Mouse (Mus musculus) G1E (cell line): ENCODE measurements around the gene Smpd3. TPM values are rescaled to one million over a fixed set of nuclear protein-coding genes. Genes with fewer than 3 reads are reported as not detected.

Experiments used
- ATAC-seq: 2 replicates; pipeline ENCODE4 v1.8.0; 2016; ENCODE audit warnings: mild to moderate bottlenecking; ENCODE audit not compliant: insufficient number of reproducible peaks, poor library complexity, low FRiP score, severe bottlenecking; ENCODE audit errors: extremely low read depth
- DNase-seq: peaks from one replicate; pipeline ENCODE4 v3.0.0; 2012; ENCODE audit warnings: low spot score
- H3K27me3 ChIP-seq: 2 replicates; pipeline ENCODE4 v1.6.1; 2012; ENCODE audit warnings: mild to moderate bottlenecking, low read length, inconsistent platforms; ENCODE audit not compliant: insufficient read depth
- H3K36me3 ChIP-seq: replicated peaks from 2 replicates; pipeline ENCODE3; 2012; ENCODE audit warnings: mild to moderate bottlenecking, inconsistent platforms
- H3K4me1 ChIP-seq: 2 replicates; pipeline ENCODE4 v1.6.1; 2012; ENCODE audit warnings: low read depth, low read length, inconsistent platforms, mixed read lengths; ENCODE audit not compliant: insufficient read depth
- H3K4me3 ChIP-seq: 2 replicates; pipeline ENCODE4 v1.5.1; 2012; ENCODE audit warnings: low read depth, mild to moderate bottlenecking, inconsistent platforms, low read length, moderate library complexity, mixed read lengths
- H3K9me3 ChIP-seq: replicated peaks from 2 replicates; pipeline ENCODE4 v1.6.1; 2012; ENCODE audit warnings: inconsistent platforms
- CTCF ChIP-seq: IDR thresholded peaks from 2 replicates; pipeline ENCODE4 v1.5.1; 2012; ENCODE audit warnings: low read depth, low read length, inconsistent platforms, mixed read lengths
- GATA1 ChIP-seq: IDR thresholded peaks from 2 replicates; pipeline ENCODE4 v1.6.1; 2012; ENCODE audit warnings: borderline replicate concordance, low read length, inconsistent platforms, mixed read lengths
- GATA2 ChIP-seq: IDR thresholded peaks from 2 replicates; pipeline ENCODE4 v1.6.1; 2012; ENCODE audit warnings: low read depth, low read length, inconsistent platforms, borderline replicate concordance
- POLR2AphosphoS5 ChIP-seq: IDR thresholded peaks from 2 replicates; pipeline ENCODE4 v1.6.1; 2012; ENCODE audit warnings: low read depth, low read length, inconsistent platforms; ENCODE audit not compliant: insufficient replicate concordance
- TAL1 ChIP-seq: conservative IDR thresholded peaks from 2 replicates; pipeline ENCODE4 v1.6.1; 2012; ENCODE audit warnings: low read depth, low read length, inconsistent platforms, mixed read lengths
- polyA plus RNA-seq: library from polyadenylated mRNA; stranded (reverse); fragments of >175 nt; gene quantifications from 2 replicates; pipeline ENCODE4 v1.2.3, GENCODE M21; 2012
- total RNA-seq, 2 experiments: library from RNA; stranded (forward) in 1 of 2; stranded (reverse) in 1 of 2; fragments of 200-1000 nt in 1 of 2; fragments of >200 nt in 1 of 2; fragmentation: Nextera tagmentation in 1 of 2; gene quantifications; 2 replicates each; pipeline ENCODE4 v1.2.3; 2014 to 2017

Smpd3 gene
- total and polyA plus RNA-seq, 3 experiments = not detected

- Histone ChIP-seq H3K4me3 (no peak overlapping the region), H3K9me3 (no peaks in the 10 kb centered on the region), H3K27me3 (peaks cover 26% of the 10 kb centered on the region), H3K36me3 (no peaks in the 10 kb centered on the region), H3K4me1 (no peaks in the 10 kb centered on the region)
- TF ChIP-seq TAL1 (no peak), GATA2 (no peak), GATA1 (no peak), POLR2AphosphoS5 (no peak), CTCF (no peak)
- DNase-seq (no peak), ATAC-seq (no peak)
Observed at GRCm38 (mm10) chr8:106287445-106287844, 50.3 kb downstream of the Smpd3 start.

GRCm38 (mm10) chr8:106280844-106281243, 56.9 kb downstream of the Smpd3 start:
- Histone ChIP-seq H3K4me3 (no peak overlapping the region), H3K36me3 (no peaks in the 10 kb centered on the region), H3K27me3 (peaks cover 67% of the 10 kb centered on the region), H3K4me1 (no peaks in the 10 kb centered on the region), H3K9me3 (no peaks in the 10 kb centered on the region)
- DNase-seq (no peak), ATAC-seq (no peak)
- no peak for TF ChIP-seq TAL1
- no peak for TF ChIP-seq POLR2AphosphoS5
- TF ChIP-seq GATA2 = no peak
- no peak for TF ChIP-seq GATA1
- TF ChIP-seq CTCF = no peak

- no peak for TF ChIP-seq TAL1
- no peak for TF ChIP-seq POLR2AphosphoS5
- TF ChIP-seq GATA2 = no peak
- TF ChIP-seq GATA1 = no peak
- TF ChIP-seq CTCF = no peak
- Histone ChIP-seq H3K9me3 (no peaks in the 10 kb centered on the region), H3K4me1 (no peaks in the 10 kb centered on the region), H3K36me3 (no peaks in the 10 kb centered on the region), H3K4me3 (no peak overlapping the region), H3K27me3 (peaks cover 65% of the 10 kb centered on the region)
- ATAC-seq (no peak), DNase-seq (no peak)
Observed at GRCm38 (mm10) chr8:106280154-106280553, 57.6 kb downstream of the Smpd3 start.

GRCm38 (mm10) chr8:106278367-106279042, 59.3 kb downstream of the Smpd3 start:
- Histone ChIP-seq H3K4me1 (no peaks in the 10 kb centered on the region), H3K27me3 (peaks cover 71% of the 10 kb centered on the region), H3K4me3 (no peak overlapping the region), H3K36me3 (no peaks in the 10 kb centered on the region), H3K9me3 (no peaks in the 10 kb centered on the region)
- ATAC-seq (no peak), DNase-seq (no peak)
- TF ChIP-seq CTCF = no peak

- H3K4me3 ChIP-seq = no peak overlapping the region
- H3K4me1 ChIP-seq = no peaks in the 10 kb centered on the region
- ATAC-seq = no peak
- no peaks in the 10 kb centered on the region for H3K36me3 ChIP-seq
- TF ChIP-seq CTCF = no peak
- no peak for DNase-seq
- H3K9me3 ChIP-seq = no peaks in the 10 kb centered on the region
- peaks cover 65% of the 10 kb centered on the region for H3K27me3 ChIP-seq
Observed at GRCm38 (mm10) chr8:106276709-106277317, 61.0 kb downstream of the Smpd3 start.

- H3K36me3 ChIP-seq = no peaks in the 10 kb centered on the region
- TF ChIP-seq GATA2 (no peak), CTCF (no peak), GATA1 (no peak), TAL1 (no peak), POLR2AphosphoS5 (no peak)
- no peaks in the 10 kb centered on the region for H3K9me3 ChIP-seq
- H3K27me3 ChIP-seq = peaks cover 59% of the 10 kb centered on the region
- H3K4me1 ChIP-seq = peaks cover 5% of the 10 kb centered on the region; the same call in 1 of the 2 replicates
- no peak for DNase-seq
- H3K4me3 ChIP-seq = no peak overlapping the region
- ATAC-seq = no peak
Observed at GRCm38 (mm10) chr8:106273468-106273867, 64.3 kb downstream of the Smpd3 start.

GRCm38 (mm10) chr8:106271378-106271777, 66.4 kb downstream of the Smpd3 start:
- DNase-seq = no peak
- TF ChIP-seq GATA2 (no peak), CTCF (no peak), GATA1 (no peak), TAL1 (no peak), POLR2AphosphoS5 (no peak)

More at GRCm38 (mm10) chr8:106271378-106271777, 66.4 kb downstream of the Smpd3 start:
- Histone ChIP-seq H3K36me3 (no peaks in the 10 kb centered on the region), H3K4me1 (peaks cover 5% of the 10 kb centered on the region; the same call in 1 of the 2 replicates), H3K4me3 (no peak overlapping the region), H3K27me3 (peaks cover 59% of the 10 kb centered on the region), H3K9me3 (no peaks in the 10 kb centered on the region)
- ATAC-seq = no peak
